Mouse (Mus musculus): ENCODE measurements around the gene Flad1. TPM values are rescaled to one million over a fixed set of nuclear protein-coding genes. Genes with fewer than 3 reads are reported as not detected.

The Flad1 gene
- polyA plus RNA-seq, 1 experiment = 58.3 TPM

DNA sequence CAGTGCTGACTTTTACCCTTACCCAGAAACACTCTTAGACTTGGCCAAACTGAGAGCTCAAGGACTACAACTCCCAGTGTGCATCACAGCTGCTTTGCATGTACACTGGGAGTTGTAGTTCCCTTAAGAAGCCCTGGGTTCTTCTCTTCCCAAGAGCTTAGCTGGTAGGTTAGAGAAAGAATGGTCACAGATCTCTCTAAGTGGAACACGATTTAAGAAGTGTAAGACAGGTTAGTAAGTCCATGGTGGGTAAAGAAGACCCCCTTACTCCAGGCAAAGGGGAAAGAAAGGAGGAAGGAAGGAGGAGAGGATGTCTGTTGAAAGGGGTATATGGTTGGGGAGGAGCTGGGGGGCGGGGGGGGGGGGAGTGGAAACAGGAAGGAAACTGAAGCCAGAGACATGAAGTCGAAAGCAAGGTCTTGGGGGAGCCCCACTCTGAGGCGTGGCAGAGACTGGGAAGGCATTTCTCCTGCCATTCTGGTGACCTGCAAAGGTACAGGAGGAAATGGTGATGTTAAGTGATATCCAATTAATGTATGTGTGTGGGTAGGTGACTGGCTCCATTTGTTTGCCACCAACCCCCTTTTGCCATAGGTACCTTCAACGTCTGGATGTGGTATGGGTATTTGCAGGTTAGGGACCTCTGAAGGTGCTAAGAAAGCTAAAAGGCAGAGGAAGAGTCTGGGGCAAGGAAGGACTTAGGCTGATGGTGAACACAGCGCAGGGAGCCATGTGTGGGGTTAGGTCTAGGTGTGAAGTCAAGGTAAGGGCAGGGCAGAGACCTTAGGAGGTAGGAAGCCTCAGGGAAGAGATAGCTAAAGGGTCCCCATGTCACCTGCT lies 22.5 kb downstream of the Flad1 start:
- 22% methylated on average over 5 of the region's 6 CpGs for WGBS
- Histone ChIP-seq H3K27me3 (ENCODE audit: control insufficient read depth, insufficient read depth, low read length) (peaks cover 7% of the 10 kb centered on the region), H3K27ac (ENCODE audit: control insufficient read depth, insufficient read depth, low read length) (peak overlapping the region; percentile 72), H3K36me3 (ENCODE audit: control insufficient read depth, insufficient read depth, low read length) (no peaks in the 10 kb centered on the region), H3K4me3 (ENCODE audit: control insufficient read depth, insufficient read depth, low read length) (no peak overlapping the region), H3K4me1 (replicated peaks; ENCODE audit: control insufficient read depth, insufficient read depth, low read length) (peaks cover 64% of the 10 kb centered on the region)
- DNase-seq = peak; percentile 49
- TF ChIP-seq CTCF (IDR thresholded peaks at IDR 0.05; ENCODE audit: borderline replicate concordance, control insufficient read depth, extremely low read depth, insufficient read depth, low read length, poor library complexity) (no peak), POLR2A (IDR thresholded peaks at IDR 0.05; ENCODE audit: control insufficient read depth, extremely low read depth, insufficient read depth, low read length, poor library complexity) (no peak)

DNA sequence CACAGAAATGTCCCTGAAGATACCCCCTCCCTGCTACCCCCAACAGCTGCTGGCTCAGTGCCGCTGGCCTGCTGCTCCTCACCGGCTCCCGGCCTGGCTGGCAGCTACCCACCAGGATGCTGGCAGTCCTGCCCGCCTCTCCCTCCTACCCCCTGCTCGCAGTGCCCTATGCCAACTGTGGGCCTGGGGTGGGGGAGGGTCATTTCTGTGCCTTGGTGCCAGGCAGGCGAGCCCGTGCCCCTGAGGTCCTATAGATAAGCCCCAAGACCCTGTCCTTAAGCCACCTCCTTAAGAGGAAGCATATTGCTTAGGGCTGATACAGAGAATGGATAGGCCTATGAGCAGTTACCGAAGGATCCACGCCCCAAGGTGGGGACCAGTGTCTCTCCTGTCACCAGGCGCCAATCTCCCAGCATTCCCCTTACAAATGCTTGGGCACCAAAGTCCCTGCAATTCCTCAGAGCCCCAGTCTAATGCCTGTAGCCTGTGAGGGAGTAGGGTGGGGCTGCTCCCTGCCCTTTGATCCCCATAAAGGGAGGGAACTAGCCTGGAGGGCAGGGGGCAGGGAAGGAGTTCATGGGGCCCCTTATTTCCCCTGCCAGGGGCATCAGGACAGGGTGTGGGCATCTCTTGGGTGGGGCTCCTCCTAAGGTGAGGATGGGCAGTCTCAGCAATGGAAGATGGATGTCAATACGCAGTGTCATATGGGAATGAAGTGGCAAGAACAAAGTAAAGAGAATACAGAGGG lies 23.4 kb downstream of the Flad1 start:
- WGBS = 89% methylated on average over 11 of the region's 11 CpGs
- DNase-seq = peak; percentile 16
- H3K36me3 ChIP-seq (ENCODE audit: control insufficient read depth, insufficient read depth, low read length) = no peaks in the 10 kb centered on the region
- 0 out of 2 replicates have a peak overlapping the region, but pooled peaks have one; percentile 3 for H3K4me3 ChIP-seq (ENCODE audit: control insufficient read depth, insufficient read depth, low read length)
- TF ChIP-seq POLR2A (IDR thresholded peaks at IDR 0.05; ENCODE audit: control insufficient read depth, extremely low read depth, insufficient read depth, low read length, poor library complexity) (no peak), CTCF (IDR thresholded peaks at IDR 0.05; ENCODE audit: borderline replicate concordance, control insufficient read depth, extremely low read depth, insufficient read depth, low read length, poor library complexity) (no peak)
- H3K27me3 ChIP-seq (ENCODE audit: control insufficient read depth, insufficient read depth, low read length) = peaks cover 4% of the 10 kb centered on the region
- 0 out of 2 replicates have a peak overlapping the region, but pooled peaks have one; percentile 2 for H3K27ac ChIP-seq (ENCODE audit: control insufficient read depth, insufficient read depth, low read length)
- peaks cover 65% of the 10 kb centered on the region for H3K4me1 ChIP-seq (replicated peaks; ENCODE audit: control insufficient read depth, insufficient read depth, low read length)

DNA sequence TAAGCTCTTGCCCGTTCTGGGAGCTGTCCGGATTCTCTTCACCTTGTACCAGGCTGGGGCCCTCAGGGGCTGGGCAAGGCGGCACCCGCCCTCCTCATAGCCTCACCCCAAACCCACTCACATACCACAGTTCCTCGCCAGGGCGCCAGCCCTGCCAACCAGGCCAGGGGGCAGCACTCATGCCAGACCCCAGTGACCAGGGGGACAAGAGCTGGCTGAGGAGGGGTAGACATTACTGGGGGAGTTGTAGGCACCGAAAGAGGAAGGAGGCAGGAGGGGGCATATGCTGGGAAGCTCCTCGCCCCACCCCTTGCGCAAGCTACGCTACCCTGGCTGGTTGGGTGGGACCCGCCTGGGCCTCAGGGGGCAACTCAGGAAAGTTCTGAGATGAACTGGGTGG lies 24.0 kb downstream of the Flad1 start:
- H3K27me3 ChIP-seq (ENCODE audit: control insufficient read depth, insufficient read depth, low read length) = peaks cover 4% of the 10 kb centered on the region
- H3K4me3 ChIP-seq (ENCODE audit: control insufficient read depth, insufficient read depth, low read length) = peak overlapping the region; percentile 37
- DNase-seq = no peak
- no peak for TF ChIP-seq CTCF (IDR thresholded peaks at IDR 0.05; ENCODE audit: borderline replicate concordance, control insufficient read depth, extremely low read depth, insufficient read depth, low read length, poor library complexity)
- no peak for TF ChIP-seq POLR2A (IDR thresholded peaks at IDR 0.05; ENCODE audit: control insufficient read depth, extremely low read depth, insufficient read depth, low read length, poor library complexity)
- H3K36me3 ChIP-seq (ENCODE audit: control insufficient read depth, insufficient read depth, low read length) = no peaks in the 10 kb centered on the region
- 86% methylated on average over 11 of the region's 11 CpGs for whole genome bisulfite sequencing
- H3K4me1 ChIP-seq (replicated peaks; ENCODE audit: control insufficient read depth, insufficient read depth, low read length) = peaks cover 65% of the 10 kb centered on the region
- peak overlapping the region; percentile 40; the same call in 1 of the 2 replicates for H3K27ac ChIP-seq (ENCODE audit: control insufficient read depth, insufficient read depth, low read length)

DNA sequence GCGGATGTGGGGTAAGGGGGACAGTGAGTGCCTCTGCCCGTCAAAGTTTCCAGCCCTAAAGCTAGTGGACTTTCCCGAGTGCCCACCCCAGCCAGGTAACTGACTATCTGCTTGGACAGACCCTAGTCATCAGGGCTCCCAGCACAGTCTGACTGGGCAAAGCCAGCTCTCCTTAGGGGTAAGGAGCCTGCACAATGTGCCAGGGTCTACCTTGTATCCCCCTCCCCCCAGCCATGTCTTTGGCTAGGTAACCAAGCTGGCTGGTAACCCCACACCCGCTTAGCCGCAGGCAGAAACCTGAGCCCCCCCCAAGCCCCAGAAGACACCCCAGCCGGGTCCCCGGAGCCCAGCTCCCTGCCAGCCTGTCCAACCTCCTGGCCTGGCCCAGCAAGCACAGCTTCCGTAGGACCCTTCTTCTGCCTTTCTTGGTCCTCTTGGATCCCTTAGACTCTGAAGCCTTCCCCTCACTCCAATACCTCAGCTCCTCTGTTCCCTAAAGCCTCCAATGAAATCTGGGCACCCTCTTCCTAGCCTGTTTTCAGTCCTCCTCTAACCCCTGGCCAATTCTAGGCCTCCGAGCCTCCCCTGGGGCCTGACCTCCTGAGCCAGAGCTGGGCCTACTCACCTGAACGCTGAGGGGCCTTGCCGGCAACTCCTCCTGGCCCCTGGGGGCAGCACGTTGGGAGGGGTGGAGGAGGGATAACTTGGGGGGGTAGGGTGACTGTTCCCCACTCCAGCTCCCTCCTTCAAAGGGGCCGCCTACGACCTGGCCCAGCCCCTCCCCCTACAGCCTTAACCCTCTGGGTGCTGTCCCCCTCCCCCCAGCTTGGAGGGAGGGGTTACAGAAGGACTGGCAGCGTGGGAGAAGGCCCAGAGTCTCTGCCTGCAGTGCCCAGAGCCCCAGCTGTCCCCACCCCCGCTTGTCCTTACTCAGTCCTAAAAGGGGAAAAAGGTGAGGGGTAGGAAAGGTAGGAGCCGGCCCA lies 24.9 kb downstream of the Flad1 start:
- DNase-seq = peak; percentile 48
- H3K27ac ChIP-seq (ENCODE audit: control insufficient read depth, insufficient read depth, low read length) = peak overlapping the region; percentile 53
- WGBS = 84% methylated on average over 17 of the region's 17 CpGs
- H3K27me3 ChIP-seq (ENCODE audit: control insufficient read depth, insufficient read depth, low read length) = no peaks in the 10 kb centered on the region; the same call in 1 of the 2 replicates
- H3K36me3 ChIP-seq (ENCODE audit: control insufficient read depth, insufficient read depth, low read length) = no peaks in the 10 kb centered on the region
- no peak for TF ChIP-seq CTCF (IDR thresholded peaks at IDR 0.05; ENCODE audit: borderline replicate concordance, control insufficient read depth, extremely low read depth, insufficient read depth, low read length, poor library complexity)
- TF ChIP-seq POLR2A (IDR thresholded peaks at IDR 0.05; ENCODE audit: control insufficient read depth, extremely low read depth, insufficient read depth, low read length, poor library complexity) = no peak
- H3K4me3 ChIP-seq (ENCODE audit: control insufficient read depth, insufficient read depth, low read length) = peak overlapping the region; percentile 37
- peaks cover 60% of the 10 kb centered on the region for H3K4me1 ChIP-seq (replicated peaks; ENCODE audit: control insufficient read depth, insufficient read depth, low read length)

DNA sequence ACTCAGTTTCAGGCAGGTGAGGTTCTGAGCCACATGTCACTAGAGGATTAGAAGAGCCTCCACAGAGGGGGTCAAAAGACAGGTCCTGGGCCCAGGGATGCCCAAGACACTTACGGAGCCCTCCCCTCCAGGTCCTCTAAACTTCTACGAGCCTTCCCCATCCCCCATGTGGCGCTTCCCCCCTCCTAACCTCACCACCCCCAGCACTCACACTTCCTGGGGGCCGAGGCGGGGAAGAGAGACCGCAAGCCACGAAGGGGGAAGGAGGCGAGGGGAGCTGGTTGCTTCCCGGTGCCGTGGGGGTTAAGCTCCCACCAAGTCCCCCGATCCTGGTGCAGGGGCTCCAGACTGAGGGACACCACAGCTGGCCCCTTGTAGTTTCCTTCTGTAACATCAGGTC lies 26.2 kb downstream of the Flad1 start:
- Histone ChIP-seq H3K27ac (ENCODE audit: control insufficient read depth, insufficient read depth, low read length) (peak overlapping the region; percentile 53; the same call in 1 of the 2 replicates), H3K27me3 (ENCODE audit: control insufficient read depth, insufficient read depth, low read length) (no peaks in the 10 kb centered on the region), H3K36me3 (ENCODE audit: control insufficient read depth, insufficient read depth, low read length) (no peaks in the 10 kb centered on the region), H3K4me3 (ENCODE audit: control insufficient read depth, insufficient read depth, low read length) (peak overlapping the region; percentile 37), H3K4me1 (replicated peaks; ENCODE audit: control insufficient read depth, insufficient read depth, low read length) (peaks cover 57% of the 10 kb centered on the region)
- peak; percentile 66 for DNase-seq
- WGBS = 3% methylated on average over 11 of the region's 11 CpGs
- TF ChIP-seq POLR2A (IDR thresholded peaks at IDR 0.05; ENCODE audit: control insufficient read depth, extremely low read depth, insufficient read depth, low read length, poor library complexity) (no peak), CTCF (IDR thresholded peaks at IDR 0.05; ENCODE audit: borderline replicate concordance, control insufficient read depth, extremely low read depth, insufficient read depth, low read length, poor library complexity) (no peak)
